Mouse (Mus musculus): ENCODE measurements around the gene Rprd1b.

Rprd1b gene

DNA sequence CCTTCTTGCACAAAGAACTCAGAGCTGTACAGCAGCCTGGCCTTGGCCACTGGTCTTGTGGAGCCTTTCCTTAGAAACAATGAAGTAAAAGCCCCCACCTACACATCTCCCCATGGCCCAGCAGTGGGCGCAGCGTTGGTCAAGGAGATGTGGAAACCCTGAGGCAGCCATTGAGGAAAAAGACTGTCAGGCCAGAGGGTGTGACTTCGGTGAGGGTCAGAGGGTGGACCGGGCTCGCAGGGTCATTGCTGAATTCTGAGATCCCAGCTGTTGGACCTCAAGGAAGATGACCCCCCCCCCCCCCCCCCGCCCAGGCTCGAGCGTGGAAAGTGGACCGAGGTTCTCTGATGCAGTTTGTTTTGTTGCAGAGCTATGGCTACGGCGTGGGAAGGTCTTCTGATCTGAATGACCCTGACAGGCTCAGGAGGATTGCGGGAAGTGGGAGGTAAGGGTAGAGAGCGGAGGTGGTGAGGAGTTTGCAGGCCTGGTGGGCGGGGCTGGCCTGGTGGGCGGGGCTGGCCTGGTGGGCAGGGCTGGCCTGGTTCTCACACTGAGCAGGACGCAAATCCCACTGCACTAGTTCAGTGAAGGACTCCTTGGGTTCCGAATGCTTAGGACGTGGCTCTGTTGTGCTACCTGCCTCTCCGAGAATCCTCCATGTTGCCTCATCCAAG is 150.5 kb downstream of the Rprd1b start:
- DNase-seq = peak; percentile 67 to 84

DNA sequence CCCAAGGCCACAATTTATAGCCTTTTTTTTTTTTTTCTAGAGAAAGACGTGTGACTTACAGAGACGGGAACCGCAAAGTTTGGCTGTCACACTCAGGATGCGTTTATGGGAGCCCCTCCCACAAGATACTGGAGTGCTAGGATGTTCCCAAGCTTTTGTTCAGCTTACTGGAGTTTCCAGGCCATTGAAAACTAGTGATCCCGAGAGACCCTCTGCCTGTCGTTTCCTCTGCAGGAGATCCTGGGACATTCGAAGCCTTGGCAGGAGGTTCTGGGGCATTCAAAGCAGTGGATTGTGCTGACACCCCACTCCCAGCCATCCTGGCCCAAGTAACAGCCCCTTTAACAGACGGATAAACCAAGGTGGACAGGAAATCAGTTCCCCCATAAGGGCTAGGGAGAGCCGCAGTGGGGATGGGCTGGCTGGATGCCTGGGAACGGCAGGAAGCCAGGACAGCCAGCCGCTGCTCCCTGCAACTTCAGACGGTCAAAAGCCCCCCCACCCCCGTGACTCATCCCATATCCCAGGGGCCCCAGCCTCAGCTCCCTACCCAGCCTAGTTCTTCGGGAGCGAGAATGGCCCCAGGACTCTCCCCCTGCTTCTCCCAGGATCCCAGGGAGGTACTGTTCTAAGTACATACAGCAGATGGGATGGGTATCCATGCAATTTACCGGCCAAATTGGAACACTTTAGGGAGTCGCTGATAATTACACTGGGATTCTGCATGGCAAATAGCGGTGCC is 151.2 kb downstream of the Rprd1b start:
- DNase-seq = no peak

DNA sequence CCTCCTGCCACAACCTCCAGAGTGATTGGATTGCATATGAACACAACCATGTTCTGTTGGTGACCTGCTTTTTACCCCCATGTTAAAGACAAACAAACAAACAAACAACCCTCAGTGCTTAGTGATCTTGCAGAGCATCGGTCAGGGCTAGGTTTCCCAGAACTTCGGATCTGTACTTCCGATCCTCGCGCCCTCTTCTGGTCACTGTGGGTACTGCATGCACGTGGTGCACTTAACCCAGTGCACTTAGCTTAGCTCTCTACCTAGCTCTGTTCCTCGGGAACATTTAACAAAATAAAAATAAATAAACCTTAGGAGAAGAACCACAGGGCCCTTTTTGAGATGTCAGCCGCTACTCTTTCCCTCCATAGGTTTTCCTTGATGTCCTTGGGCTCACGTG is 152.5 kb downstream of the Rprd1b start:
- peak in 1 of 2 experiments; percentile 69 for DNase-seq

Data from kidney, adult 8-10 months (tissue).